Mouse (Mus musculus) thymus, adult 2 months (tissue): ENCODE results near the gene Myzap.

Experiments
- CTCF ChIP-seq: fragments of 200-500 bp; IDR thresholded peaks from 2 replicates; pipeline ENCODE4 v1.5.1; 2012; ENCODE audit warnings: mild to moderate bottlenecking, control low read depth, low read length, moderate library complexity, borderline replicate concordance; ENCODE audit not compliant: control insufficient read depth, poor library complexity, insufficient read depth; ENCODE audit errors: extremely low read depth
- POLR2A ChIP-seq: fragments of 200-500 bp; IDR thresholded peaks from 2 replicates; pipeline ENCODE4 v1.6.1; 2012; ENCODE audit warnings: mild to moderate bottlenecking, low read length, control low read depth, moderate library complexity; ENCODE audit not compliant: control insufficient read depth, poor library complexity, insufficient read depth; ENCODE audit errors: extremely low read depth

- TF ChIP-seq CTCF (no peak), POLR2A (no peak)
Measured at GRCm38 (mm10) chr9:71496637-71497036, 95.5 kb downstream of the Myzap start.
